Mouse (Mus musculus): ENCODE measurements at regions not wholly inside any gene's neighbourhood (a gene's known extent, or its start where the extent isn't known, plus 50 kb on each side); places are given as distances from the start of the nearest gene placed in this dataset.

- TF ChIP-seq CTCF (IDR thresholded peaks at IDR 0.05; ENCODE audit: borderline replicate concordance, insufficient read depth, low read length) = no peak
- TF ChIP-seq POLR2A (IDR thresholded peaks at IDR 0.05; ENCODE audit: low read depth, low read length) = no peak
These were observed 119.1 kb upstream of the Tars start for GRCm38 (mm10) chr15:11518565-11518964.
